Mouse (Mus musculus) skeletal muscle tissue, adult 2 months (tissue): ENCODE data around the gene Ttc3.

Experiments
- DNase-seq: peaks from one replicate; pipeline ENCODE4 v3.0.0-alpha.2; 2012; ENCODE audit warnings: low read depth, low spot score

The Ttc3 gene

GRCm38 (mm10) chr16:94504192-94504591 is 133.8 kb downstream of the Ttc3 start:
- DNase-seq: no peak

GRCm38 (mm10) chr16:94507071-94507470 is 136.7 kb downstream of the Ttc3 start:
- no peak for DNase-seq

GRCm38 (mm10) chr16:94508769-94509168 is 138.4 kb downstream of the Ttc3 start:
- no peak for DNase-seq

- DNase-seq: no peak
Observed at GRCm38 (mm10) chr16:94509983-94510382, 139.6 kb downstream of the Ttc3 start.

- no peak for DNase-seq
Observed at GRCm38 (mm10) chr16:94517606-94518005, 147.2 kb downstream of the Ttc3 start.
